Mouse (Mus musculus) forebrain, embryonic 14.5 days (tissue): Measurements from ENCODE around the gene Dcaf6. TPM values are rescaled to one million over a fixed set of nuclear protein-coding genes. Genes with fewer than 3 reads are reported as not detected.

Source experiments
- ATAC-seq: fragments of 200-750 bp; cut with Nextera tagmentation; 2 replicates; pipeline ENCODE4 v1.8.0; 2017; ENCODE audit warnings: mild to moderate bottlenecking, moderate library complexity
- DNase-seq: peaks from one replicate; pipeline ENCODE4 v3.0.0-alpha.2; 2015; ENCODE audit warnings: low spot score
- H3K27ac ChIP-seq: fragments of 300-500 bp; sonication (generic); 2 replicates; pipeline ENCODE4 v1.5.1; 2014; ENCODE audit warnings: low read depth, mild to moderate bottlenecking, control low read depth, low read length, moderate library complexity
- H3K27me3 ChIP-seq: fragments of 300-500 bp; sonication (generic); replicated peaks from 2 replicates; pipeline ENCODE4 v1.6.1; 2014; ENCODE audit warnings: low read length, control low read depth, mixed read lengths; ENCODE audit not compliant: control insufficient read depth, insufficient read depth
- H3K36me3 ChIP-seq: fragments of 300-500 bp; sonication (generic); 2 replicates; pipeline ENCODE4 v1.6.1; 2014; ENCODE audit warnings: low read length, control low read depth; ENCODE audit not compliant: control insufficient read depth, insufficient read depth
- H3K4me1 ChIP-seq: fragments of 300-500 bp; sonication (generic); 2 replicates; pipeline ENCODE4 v1.6.1; 2014; ENCODE audit warnings: antibody characterized with exemption, low read length, control low read depth; ENCODE audit not compliant: control insufficient read depth, insufficient read depth
- H3K4me2 ChIP-seq: fragments of 300-500 bp; sonication (generic); 2 replicates; pipeline ENCODE4 v1.6.1; 2014; ENCODE audit warnings: mild to moderate bottlenecking, control low read depth, low read length
- H3K4me3 ChIP-seq: fragments of 300-500 bp; sonication (generic); 2 replicates; pipeline ENCODE4 v1.5.1; 2014; ENCODE audit warnings: low read depth, low read length, control low read depth
- H3K9ac ChIP-seq: fragments of 300-500 bp; sonication (generic); 2 replicates; pipeline ENCODE4 v1.6.1; 2014; ENCODE audit warnings: mild to moderate bottlenecking, low read length, control low read depth, moderate library complexity
- H3K9me3 ChIP-seq: fragments of 300-500 bp; sonication (generic); replicated peaks from 2 replicates; pipeline ENCODE4 v1.6.1; 2016; ENCODE audit warnings: low read length, control low read depth, mixed read lengths; ENCODE audit not compliant: control insufficient read depth
- WGBS: fragments of 180-500 bp; shearing (Covaris S2); extraction: QIAGEN DNeasy Blood & Tissue Kit; methylation state at CpG from one replicate; pipeline ENCODE4 v1.1.7; 2014; 5-methylcytosine and 5-hydroxymethylcytosine counted together
- polyA plus RNA-seq: library from polyadenylated mRNA; unstranded; fragments of >200 nt; fragmentation: Nextera tagmentation; extraction: Ambion mirVana; gene quantifications from 2 replicates; pipeline ENCODE4 v1.2.1, GENCODE M21; 2014

Gene Dcaf6
- polyA plus RNA-seq, 1 experiment from 2014 or later: 13.4 TPM

- no peak within 1 kb of the TSS for H3K4me3 ChIP-seq
- no peaks in the 10 kb centered on the region for H3K27me3 ChIP-seq
- no peak within 1 kb of the TSS for H3K4me2 ChIP-seq
- ATAC-seq: no peak
- no peak within 1 kb of the TSS for H3K9ac ChIP-seq
- peaks cover 27% of the 10 kb centered on the region for H3K36me3 ChIP-seq
- 100% methylated on average over 1 of the region's 1 CpGs for WGBS
- H3K4me1 ChIP-seq: no peaks in the 10 kb centered on the region
- H3K9me3 ChIP-seq: no peaks in the 10 kb centered on the region
- no peak within 1 kb of the TSS for H3K27ac ChIP-seq
- no peak for DNase-seq
These were observed 164.8 kb downstream of the Dcaf6 start, which contains the start of gene Gpr161 for GRCm38 (mm10) chr1:165295489-165295888. Gene Gpr161 (plus strand): TSS chr1:165295789.

GRCm38 (mm10) chr1:165291606-165292005, 168.7 kb downstream of the Dcaf6 start:
- Histone ChIP-seq H3K9ac (no peak overlapping the region), H3K4me1 (no peaks in the 10 kb centered on the region), H3K27me3 (no peaks in the 10 kb centered on the region), H3K27ac (no peak overlapping the region), H3K4me3 (no peak overlapping the region), H3K9me3 (no peaks in the 10 kb centered on the region), H3K36me3 (peaks cover 24% of the 10 kb centered on the region), H3K4me2 (no peak overlapping the region)
- no peak for DNase-seq
- 95% methylated on average over 6 of the region's 6 CpGs for WGBS
- no peak for ATAC-seq

- H3K4me3 ChIP-seq: no peak overlapping the region
- ATAC-seq (no peak), DNase-seq (no peak)
- no peaks in the 10 kb centered on the region for H3K4me1 ChIP-seq
- no peaks in the 10 kb centered on the region for H3K27me3 ChIP-seq
- no peak overlapping the region for H3K9ac ChIP-seq
- no peak overlapping the region for H3K27ac ChIP-seq
- H3K4me2 ChIP-seq: no peak overlapping the region
- peaks cover 16% of the 10 kb centered on the region; the same call in 1 of the 2 replicates for H3K36me3 ChIP-seq
- WGBS: 91% methylated on average over 4 of the region's 4 CpGs
- H3K9me3 ChIP-seq: no peaks in the 10 kb centered on the region
These were observed 170.4 kb downstream of the Dcaf6 start for GRCm38 (mm10) chr1:165289831-165290230.

GRCm38 (mm10) chr1:165288165-165288564, 172.1 kb downstream of the Dcaf6 start:
- Histone ChIP-seq H3K9ac (no peak overlapping the region), H3K27ac (no peak overlapping the region), H3K36me3 (0 out of 2 replicates have a peak, but pooled peaks cover 3% of the 10 kb centered on the region), H3K4me3 (no peak overlapping the region), H3K4me1 (peaks cover 11% of the 10 kb centered on the region), H3K4me2 (no peak overlapping the region), H3K27me3 (no peaks in the 10 kb centered on the region), H3K9me3 (no peaks in the 10 kb centered on the region)
- no peak for DNase-seq
- no peak for ATAC-seq
- 86% methylated on average over 9 of the region's 9 CpGs for WGBS

GRCm38 (mm10) chr1:165284096-165284495, 176.2 kb downstream of the Dcaf6 start:
- Histone ChIP-seq H3K27me3 (no peaks in the 10 kb centered on the region), H3K9ac (no peak overlapping the region), H3K9me3 (no peaks in the 10 kb centered on the region), H3K4me1 (peaks cover 28% of the 10 kb centered on the region), H3K36me3 (no peaks in the 10 kb centered on the region), H3K4me3 (peak overlapping the region; percentile 80), H3K4me2 (peak overlapping the region; percentile 81), H3K27ac (no peak overlapping the region)
- DNase-seq (no peak), ATAC-seq (no peak)
- WGBS: 49% methylated on average over 7 of the region's 7 CpGs

- peak overlapping the region; percentile 80 for H3K4me3 ChIP-seq
- peaks cover 28% of the 10 kb centered on the region for H3K4me1 ChIP-seq
- peak overlapping the region; percentile 81 for H3K4me2 ChIP-seq
- H3K36me3 ChIP-seq: no peaks in the 10 kb centered on the region
- DNase-seq: no peak
- 7% methylated on average over 7 of the region's 7 CpGs for WGBS
- H3K9me3 ChIP-seq: no peaks in the 10 kb centered on the region
- peak overlapping the region; percentile 96 for H3K9ac ChIP-seq
- H3K27me3 ChIP-seq: no peaks in the 10 kb centered on the region
- H3K27ac ChIP-seq: no peak overlapping the region
- no peak for ATAC-seq
These were observed 177.3 kb downstream of the Dcaf6 start for GRCm38 (mm10) chr1:165282967-165283345.

GRCm38 (mm10) chr1:165282222-165282966, 177.9 kb downstream of the Dcaf6 start:
- WGBS: under 1% methylated on average over 35 of the region's 35 CpGs
- peak; percentile 31 for DNase-seq
- peak overlapping the region; percentile 96 for H3K9ac ChIP-seq
- no peaks in the 10 kb centered on the region for H3K27me3 ChIP-seq
- H3K4me2 ChIP-seq: peak overlapping the region; percentile 81
- no peaks in the 10 kb centered on the region for H3K36me3 ChIP-seq
- peak; percentile 12 for ATAC-seq
- H3K4me1 ChIP-seq: peaks cover 28% of the 10 kb centered on the region
- H3K4me3 ChIP-seq: peak overlapping the region; percentile 80
- peak overlapping the region; percentile 94 for H3K27ac ChIP-seq
- no peaks in the 10 kb centered on the region for H3K9me3 ChIP-seq

- H3K4me3 ChIP-seq: peak overlapping the region; percentile 80
- peak overlapping the region; percentile 81 for H3K4me2 ChIP-seq
- H3K27ac ChIP-seq: peak overlapping the region; percentile 94
- WGBS: under 1% methylated on average over 54 of the region's 71 CpGs
- peak; percentile 86 for ATAC-seq
- no peaks in the 10 kb centered on the region for H3K27me3 ChIP-seq
- DNase-seq: peak; percentile 71
- H3K9ac ChIP-seq: peak overlapping the region; percentile 96
- peaks cover 28% of the 10 kb centered on the region for H3K4me1 ChIP-seq
- no peaks in the 10 kb centered on the region for H3K36me3 ChIP-seq
- no peaks in the 10 kb centered on the region for H3K9me3 ChIP-seq
These were observed 178.7 kb downstream of the Dcaf6 start for GRCm38 (mm10) chr1:165281351-165282221.
